Mouse (Mus musculus): Measurements from ENCODE around the gene Tpp1.

GRCm38 (mm10) chr7:105737648-105738047 is 14.4 kb downstream of the Tpp1 start:
- TF ChIP-seq POLR2A (IDR thresholded peaks at IDR 0.05; ENCODE audit: insufficient read depth, low read depth, low read length) (no peak), CTCF (IDR thresholded peaks at IDR 0.05) (no peak)
